Mouse (Mus musculus): Measurements from ENCODE around the gene Mylk2. TPM values are rescaled to one million over a fixed set of nuclear protein-coding genes. Genes with fewer than 3 reads are reported as not detected.

The Mylk2 gene
- polyA plus RNA-seq, 1 experiment from 2014 or later = not detected

GRCm38 (mm10) chr2:152928219-152928987 lies 17.3 kb downstream of the Mylk2 start:
- H3K9ac ChIP-seq (replicated peaks; ENCODE audit: low read depth, low read length) = no peak overlapping the region
- peaks cover 8% of the 10 kb centered on the region for H3K4me1 ChIP-seq (ENCODE audit: control insufficient read depth, insufficient read depth, low read length)
- H3K27ac ChIP-seq (ENCODE audit: low read length) = peak overlapping the region; percentile 63
- no peaks in the 10 kb centered on the region for H3K27me3 ChIP-seq (ENCODE audit: control insufficient read depth, insufficient read depth, low read length)
- H3K4me3 ChIP-seq (ENCODE audit: low read depth, low read length) = no peak overlapping the region
- ATAC-seq (ENCODE audit: insufficient number of reproducible peaks, insufficient read depth, low FRiP score, low read depth) = no peak
- 40% methylated on average over 14 of the region's 14 CpGs for WGBS
- no peaks in the 10 kb centered on the region for H3K36me3 ChIP-seq (ENCODE audit: control insufficient read depth, insufficient read depth, low read length)
- H3K4me2 ChIP-seq (replicated peaks; ENCODE audit: low read depth, low read length) = no peak overlapping the region
- H3K9me3 ChIP-seq (ENCODE audit: control insufficient read depth, low read depth, low read length) = no peaks in the 10 kb centered on the region

- H3K27me3 ChIP-seq (ENCODE audit: control insufficient read depth, insufficient read depth, low read length) = no peaks in the 10 kb centered on the region
- H3K4me1 ChIP-seq (ENCODE audit: control insufficient read depth, insufficient read depth, low read length) = peaks cover 8% of the 10 kb centered on the region
- no peaks in the 10 kb centered on the region for H3K36me3 ChIP-seq (ENCODE audit: control insufficient read depth, insufficient read depth, low read length)
- peak overlapping the region; percentile 63; the same call in 1 of the 2 replicates for H3K27ac ChIP-seq (ENCODE audit: low read length)
- no peak for ATAC-seq (ENCODE audit: insufficient number of reproducible peaks, insufficient read depth, low FRiP score, low read depth)
- no peak overlapping the region for H3K4me3 ChIP-seq (ENCODE audit: low read depth, low read length)
- H3K4me2 ChIP-seq (replicated peaks; ENCODE audit: low read depth, low read length) = no peak overlapping the region
- H3K9ac ChIP-seq (replicated peaks; ENCODE audit: low read depth, low read length) = no peak overlapping the region
- H3K9me3 ChIP-seq (ENCODE audit: control insufficient read depth, low read depth, low read length) = no peaks in the 10 kb centered on the region
- 64% methylated on average over 3 of the region's 3 CpGs for WGBS
These were observed 17.8 kb downstream of the Mylk2 start for GRCm38 (mm10) chr2:152928988-152929370.

- Histone ChIP-seq H3K4me2 (replicated peaks; ENCODE audit: low read depth, low read length) (no peak overlapping the region), H3K4me3 (ENCODE audit: low read depth, low read length) (no peak overlapping the region), H3K9me3 (ENCODE audit: control insufficient read depth, low read depth, low read length) (no peaks in the 10 kb centered on the region), H3K9ac (replicated peaks; ENCODE audit: low read depth, low read length) (no peak overlapping the region), H3K27me3 (ENCODE audit: control insufficient read depth, insufficient read depth, low read length) (no peaks in the 10 kb centered on the region), H3K36me3 (ENCODE audit: control insufficient read depth, insufficient read depth, low read length) (no peaks in the 10 kb centered on the region), H3K27ac (ENCODE audit: low read length) (no peak overlapping the region), H3K4me1 (ENCODE audit: control insufficient read depth, insufficient read depth, low read length) (peaks cover 8% of the 10 kb centered on the region)
- 38% methylated on average over 2 of the region's 2 CpGs for WGBS
- no peak for ATAC-seq (ENCODE audit: insufficient number of reproducible peaks, insufficient read depth, low FRiP score, low read depth)
These were observed 19.1 kb downstream of the Mylk2 start for GRCm38 (mm10) chr2:152930276-152930675.

- no peaks in the 10 kb centered on the region for H3K27me3 ChIP-seq (ENCODE audit: control insufficient read depth, insufficient read depth, low read length)
- no peak for ATAC-seq (ENCODE audit: insufficient number of reproducible peaks, insufficient read depth, low FRiP score, low read depth)
- no peaks in the 10 kb centered on the region for H3K36me3 ChIP-seq (ENCODE audit: control insufficient read depth, insufficient read depth, low read length)
- H3K4me2 ChIP-seq (replicated peaks; ENCODE audit: low read depth, low read length) = no peak overlapping the region; the same call in 1 of the 2 replicates
- WGBS = 66% methylated on average over 12 of the region's 12 CpGs
- H3K4me1 ChIP-seq (ENCODE audit: control insufficient read depth, insufficient read depth, low read length) = peaks cover 2% of the 10 kb centered on the region; the same call in 1 of the 2 replicates
- no peak overlapping the region for H3K4me3 ChIP-seq (ENCODE audit: low read depth, low read length)
- H3K27ac ChIP-seq (ENCODE audit: low read length) = no peak overlapping the region
- H3K9ac ChIP-seq (replicated peaks; ENCODE audit: low read depth, low read length) = no peak overlapping the region
- no peaks in the 10 kb centered on the region for H3K9me3 ChIP-seq (ENCODE audit: control insufficient read depth, low read depth, low read length)
These were observed 20.5 kb downstream of the Mylk2 start for GRCm38 (mm10) chr2:152931456-152932160.

- Histone ChIP-seq H3K27ac (ENCODE audit: low read length) (no peak within 1 kb of the TSS), H3K9ac (replicated peaks; ENCODE audit: low read depth, low read length) (no peak within 1 kb of the TSS), H3K9me3 (ENCODE audit: control insufficient read depth, low read depth, low read length) (no peaks in the 10 kb centered on the region), H3K4me2 (replicated peaks; ENCODE audit: low read depth, low read length) (no peak within 1 kb of the TSS; the same call in 1 of the 2 replicates), H3K27me3 (ENCODE audit: control insufficient read depth, insufficient read depth, low read length) (no peaks in the 10 kb centered on the region), H3K4me1 (ENCODE audit: control insufficient read depth, insufficient read depth, low read length) (peaks cover 2% of the 10 kb centered on the region; the same call in 1 of the 2 replicates), H3K4me3 (ENCODE audit: low read depth, low read length) (no peak within 1 kb of the TSS), H3K36me3 (ENCODE audit: control insufficient read depth, insufficient read depth, low read length) (no peaks in the 10 kb centered on the region)
- ATAC-seq (ENCODE audit: insufficient number of reproducible peaks, insufficient read depth, low FRiP score, low read depth) = no peak
- 21% methylated on average over 9 of the region's 9 CpGs for WGBS
These were observed 21.9 kb downstream of the Mylk2 start, which contains the start of gene Foxs1 for GRCm38 (mm10) chr2:152933048-152933447. Foxs1 (minus strand) TSS chr2:152933208.

- Histone ChIP-seq H3K36me3 (ENCODE audit: control insufficient read depth, insufficient read depth, low read length) (no peaks in the 10 kb centered on the region), H3K27ac (ENCODE audit: low read length) (no peak overlapping the region), H3K9ac (replicated peaks; ENCODE audit: low read depth, low read length) (no peak overlapping the region), H3K4me3 (ENCODE audit: low read depth, low read length) (no peak overlapping the region), H3K4me2 (replicated peaks; ENCODE audit: low read depth, low read length) (no peak overlapping the region), H3K27me3 (ENCODE audit: control insufficient read depth, insufficient read depth, low read length) (no peaks in the 10 kb centered on the region), H3K4me1 (ENCODE audit: control insufficient read depth, insufficient read depth, low read length) (no peaks in the 10 kb centered on the region), H3K9me3 (ENCODE audit: control insufficient read depth, low read depth, low read length) (no peaks in the 10 kb centered on the region)
- ATAC-seq (ENCODE audit: insufficient number of reproducible peaks, insufficient read depth, low FRiP score, low read depth) = no peak
- WGBS = 41% methylated on average over 5 of the region's 5 CpGs
These were observed 22.5 kb downstream of the Mylk2 start for GRCm38 (mm10) chr2:152933614-152934013.

- Histone ChIP-seq H3K4me3 (ENCODE audit: low read depth, low read length) (no peak overlapping the region), H3K9ac (replicated peaks; ENCODE audit: low read depth, low read length) (no peak overlapping the region), H3K36me3 (ENCODE audit: control insufficient read depth, insufficient read depth, low read length) (no peaks in the 10 kb centered on the region), H3K27me3 (ENCODE audit: control insufficient read depth, insufficient read depth, low read length) (peaks cover 25% of the 10 kb centered on the region), H3K4me2 (replicated peaks; ENCODE audit: low read depth, low read length) (no peak overlapping the region), H3K4me1 (ENCODE audit: control insufficient read depth, insufficient read depth, low read length) (peaks cover 5% of the 10 kb centered on the region; the same call in 1 of the 2 replicates), H3K9me3 (ENCODE audit: control insufficient read depth, low read depth, low read length) (no peaks in the 10 kb centered on the region), H3K27ac (ENCODE audit: low read length) (no peak overlapping the region)
- WGBS = 14% methylated on average over 4 of the region's 4 CpGs
- ATAC-seq (ENCODE audit: insufficient number of reproducible peaks, insufficient read depth, low FRiP score, low read depth) = no peak
These were observed 28.7 kb downstream of the Mylk2 start for GRCm38 (mm10) chr2:152939846-152940245.

GRCm38 (mm10) chr2:152941106-152941505 lies 30.0 kb downstream of the Mylk2 start:
- no peak overlapping the region for H3K4me3 ChIP-seq (ENCODE audit: low read depth, low read length)
- H3K9ac ChIP-seq (replicated peaks; ENCODE audit: low read depth, low read length) = no peak overlapping the region
- no peak overlapping the region for H3K4me2 ChIP-seq (replicated peaks; ENCODE audit: low read depth, low read length)
- ATAC-seq (ENCODE audit: insufficient number of reproducible peaks, insufficient read depth, low FRiP score, low read depth) = no peak
- no peaks in the 10 kb centered on the region for H3K36me3 ChIP-seq (ENCODE audit: control insufficient read depth, insufficient read depth, low read length)
- no peaks in the 10 kb centered on the region for H3K9me3 ChIP-seq (ENCODE audit: control insufficient read depth, low read depth, low read length)
- H3K27me3 ChIP-seq (ENCODE audit: control insufficient read depth, insufficient read depth, low read length) = peaks cover 36% of the 10 kb centered on the region
- no peak overlapping the region for H3K27ac ChIP-seq (ENCODE audit: low read length)
- whole genome bisulfite sequencing = 81% methylated on average over 6 of the region's 6 CpGs
- peaks cover 5% of the 10 kb centered on the region; the same call in 1 of the 2 replicates for H3K4me1 ChIP-seq (ENCODE audit: control insufficient read depth, insufficient read depth, low read length)

Measured in stomach, embryonic 14.5 days (tissue).